ENCODE assay signal across 18 mouse cellular contexts in genomic region chr6:134079112-134079511, GRCm38 (mm10). TPM values are rescaled to one million over a fixed set of nuclear protein-coding genes. Genes with fewer than 3 reads are reported as not detected.
A peak's percentile ranks its signal among the peaks of the same experiment; 100 is the strongest.
DNase-seq lines count a peak whose midpoint lies in the region; ATAC-seq and TF ChIP-seq lines count a peak whose summit lies in the region.
"Had no signal": no experiment of that assay in that cellular context is flagged by ENCODE, and none has a peak within 500 bp of the region (broad histone marks: within the 10 kb centered on the region; RNA-seq: fewer than 3 reads in every experiment).

No protein-coding gene starts in this region.

- no peak overlapping the region for H3K9ac ChIP-seq in stomach, postnatal 0 days (ENCODE audit: low read length)
- H3K9ac ChIP-seq in forebrain, embryonic 14.5 days (ENCODE audit: low read length) = no peak overlapping the region
- H3K9ac ChIP-seq in midbrain, postnatal 0 days (replicated peaks; ENCODE audit: low read length, poor library complexity, severe bottlenecking) = no peak overlapping the region
- H3K9ac ChIP-seq: midbrain, embryonic 12.5 days; neural tube, embryonic 12.5 days had no signal

- WGBS in stomach, postnatal 0 days = 86% methylated on average over 9 of the region's 9 CpGs
- WGBS in forebrain, embryonic 14.5 days = 82% methylated on average over 9 of the region's 9 CpGs
- 81% methylated on average over 9 of the region's 9 CpGs for WGBS in midbrain, postnatal 0 days

- ATAC-seq in stomach, postnatal 0 days (ENCODE audit: low FRiP score, low TSS enrichment) = no peak
- ATAC-seq in forebrain, embryonic 14.5 days = no peak
- ATAC-seq in midbrain, postnatal 0 days (ENCODE audit: low FRiP score) = no peak
- ATAC-seq: intestine, embryonic 16.5 days had no signal

- H3K27me3 ChIP-seq in stomach, postnatal 0 days (ENCODE audit: control insufficient read depth, insufficient read depth, low read length) = no peaks in the 10 kb centered on the region
- H3K27me3 ChIP-seq in forebrain, embryonic 14.5 days (replicated peaks; ENCODE audit: control insufficient read depth, insufficient read depth, low read length) = no peaks in the 10 kb centered on the region
- no peaks in the 10 kb centered on the region for H3K27me3 ChIP-seq in midbrain, postnatal 0 days (ENCODE audit: insufficient read depth, low read length)
- H3K27me3 ChIP-seq: midbrain, embryonic 12.5 days; neural tube, embryonic 12.5 days had no signal

- H3K9me3 ChIP-seq in stomach, postnatal 0 days (ENCODE audit: control insufficient read depth, low read length) = no peaks in the 10 kb centered on the region
- no peaks in the 10 kb centered on the region for H3K9me3 ChIP-seq in forebrain, embryonic 14.5 days (replicated peaks; ENCODE audit: control insufficient read depth, low read length)
- no peaks in the 10 kb centered on the region for H3K9me3 ChIP-seq in midbrain, postnatal 0 days (ENCODE audit: low read length)
- H3K9me3 ChIP-seq: G1E; midbrain, embryonic 12.5 days; neural tube, embryonic 12.5 days had no signal

- no peak overlapping the region for H3K27ac ChIP-seq in stomach, postnatal 0 days (replicated peaks)
- H3K27ac ChIP-seq in forebrain, embryonic 14.5 days (ENCODE audit: low read depth, low read length) = no peak overlapping the region
- H3K27ac ChIP-seq in midbrain, postnatal 0 days (ENCODE audit: low read depth, low read length) = no peak overlapping the region
- H3K27ac ChIP-seq: midbrain, embryonic 12.5 days; neural tube, embryonic 12.5 days had no signal

- peak; percentile 31 for DNase-seq in layer of hippocampus, adult 11-12 months (ENCODE audit: low spot score)
- DNase-seq in layer of hippocampus, postnatal 14 days (ENCODE audit: low spot score in 2 of 2) = no peak
- peak; percentile 41 to 59 for DNase-seq in cerebellum, postnatal 10 days
- peak; percentile 28 for DNase-seq in left cerebral cortex, adult 11 months (ENCODE audit: low spot score)
- DNase-seq in right cerebral cortex, postnatal 14 days = peak; percentile 40
- DNase-seq in stomach, postnatal 0 days (ENCODE audit: low spot score) = no peak
- DNase-seq in forebrain, embryonic 14.5 days (ENCODE audit: low spot score) = no peak
- DNase-seq in midbrain, postnatal 0 days (ENCODE audit: low spot score) = no peak
- DNase-seq: B cell, adult 2 months; heart, adult 2 months; heart, postnatal 14 days; kidney, postnatal 4 days; lung, postnatal 10 days; thymus, postnatal 25 days had no signal

- TF ChIP-seq CTCF in stomach, postnatal 0 days (IDR thresholded peaks at IDR 0.05; ENCODE audit: low read depth) = no peak
- no peak for TF ChIP-seq CTCF in midbrain, postnatal 0 days (IDR thresholded peaks at IDR 0.05)

- no peaks in the 10 kb centered on the region for H3K36me3 ChIP-seq in stomach, postnatal 0 days (ENCODE audit: control insufficient read depth, insufficient read depth, low read length)
- H3K36me3 ChIP-seq in forebrain, embryonic 14.5 days (ENCODE audit: control insufficient read depth, insufficient read depth, low read length) = no peaks in the 10 kb centered on the region
- no peaks in the 10 kb centered on the region for H3K36me3 ChIP-seq in midbrain, postnatal 0 days (ENCODE audit: insufficient read depth, low read length)
- H3K36me3 ChIP-seq: midbrain, embryonic 12.5 days had no signal

- no peak for TF ChIP-seq EP300 in stomach, postnatal 0 days (optimal IDR thresholded peaks at IDR 0.05)

- no peak overlapping the region for H3K4me3 ChIP-seq in stomach, postnatal 0 days (ENCODE audit: low read depth, low read length)
- H3K4me3 ChIP-seq in forebrain, embryonic 14.5 days (ENCODE audit: low read depth, low read length) = no peak overlapping the region
- no peak overlapping the region for H3K4me3 ChIP-seq in midbrain, postnatal 0 days (ENCODE audit: low read depth, low read length)
- H3K4me3 ChIP-seq: heart, adult 2 months; midbrain, embryonic 12.5 days; neural tube, embryonic 12.5 days had no signal

- no peak overlapping the region for H3K4me2 ChIP-seq in stomach, postnatal 0 days (replicated peaks; ENCODE audit: low read depth)
- no peak overlapping the region for H3K4me2 ChIP-seq in forebrain, embryonic 14.5 days (ENCODE audit: low read length)
- H3K4me2 ChIP-seq in midbrain, postnatal 0 days (ENCODE audit: low read depth, low read length, poor library complexity, severe bottlenecking) = no peak overlapping the region
- H3K4me2 ChIP-seq: midbrain, embryonic 12.5 days; neural tube, embryonic 12.5 days had no signal

- no peaks in the 10 kb centered on the region for H3K4me1 ChIP-seq in stomach, postnatal 0 days (replicated peaks; ENCODE audit: control insufficient read depth, insufficient read depth)
- H3K4me1 ChIP-seq in forebrain, embryonic 14.5 days (ENCODE audit: control insufficient read depth, insufficient read depth, low read length) = no peaks in the 10 kb centered on the region
- no peaks in the 10 kb centered on the region for H3K4me1 ChIP-seq in midbrain, postnatal 0 days (ENCODE audit: insufficient read depth, low read length)
- H3K4me1 ChIP-seq: midbrain, embryonic 12.5 days; neural tube, embryonic 12.5 days had no signal

RNA-seq across cellular contexts. Expression of gene Etv6, which starts 43.6 kb away (rescaled TPM):
- total RNA-seq in layer of hippocampus, postnatal 14 days (2021) = 10 to 100 TPM; 11.4 to 11.8 TPM
- polyA plus RNA-seq in stomach, postnatal 0 days (2015; fragmentation: Nextera tagmentation; extraction: Ambion mirVana) = 5.9 and 7.6 TPM in 2 replicates
- polyA plus RNA-seq in forebrain, embryonic 14.5 days (2014; fragmentation: Nextera tagmentation; extraction: Ambion mirVana) = 5.9 and 6.1 TPM in 2 replicates
- total RNA-seq in midbrain, postnatal 0 days (2014; rRNA removed) = 7.2 and 9.3 TPM in 2 replicates
- polyA plus RNA-seq in midbrain, postnatal 0 days (2015; fragmentation: Nextera tagmentation; extraction: Ambion mirVana) = 2.0 and 2.9 TPM in 2 replicates

Comparison
In these comparisons a context has a peak if more than half of its experiments do, and no peak if none do; other contexts are left out.
1. DNase-seq: peak in layer of hippocampus, adult 11-12 months (single experiment), cerebellum, postnatal 10 days (2 of 2), left cerebral cortex, adult 11 months (single experiment) and right cerebral cortex, postnatal 14 days (single experiment); none in layer of hippocampus, postnatal 14 days (0 of 2), stomach, postnatal 0 days (single experiment), forebrain, embryonic 14.5 days (single experiment) and midbrain, postnatal 0 days (single experiment).